ENCODE assay signal across 23 mouse cellular contexts in the genomic region with DNA sequence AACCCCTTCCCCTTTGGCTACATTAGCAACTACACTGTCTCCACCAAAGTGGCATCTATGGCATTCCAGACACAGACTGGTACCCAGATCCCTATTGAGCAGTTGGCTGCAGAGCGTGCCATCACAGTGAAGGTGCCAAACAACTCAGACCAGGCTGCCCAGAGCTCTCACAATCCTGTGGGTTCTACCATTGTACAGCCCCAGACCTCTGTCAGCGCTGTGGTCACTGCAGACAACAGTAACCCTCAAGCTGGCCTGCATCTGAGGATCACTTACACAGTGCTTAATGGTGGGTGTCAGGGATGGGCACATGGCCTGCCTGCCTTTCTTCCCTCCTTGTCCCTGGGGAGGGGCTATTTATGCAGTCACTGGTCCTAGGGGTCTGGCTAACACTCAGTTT. TPM values are rescaled to one million over a fixed set of nuclear protein-coding genes. Genes with fewer than 3 reads are reported as not detected.
DNase-seq lines count a peak whose midpoint lies in the region; ATAC-seq and TF ChIP-seq lines count a peak whose summit lies in the region.
"Had no signal": no experiment of that assay in that cellular context is flagged by ENCODE, and none has a peak within 500 bp of the region (broad histone marks: within the 10 kb centered on the region; RNA-seq: fewer than 3 reads in every experiment).

No protein-coding gene starts in this region.

- peak; percentile 14 for DNase-seq in cerebellum, adult 11-12 months
- DNase-seq in cerebellum, postnatal 4 days (ENCODE audit: low spot score in 2 of 2) = no peak
- peak; percentile 83 for DNase-seq in heart, adult 11 months
- DNase-seq in heart, embryonic 10.5 days (ENCODE audit: low spot score) = no peak
- DNase-seq in layer of hippocampus, adult 2 months (ENCODE audit: low spot score in 2 of 2) = no peak
- DNase-seq in layer of hippocampus, postnatal 10 days (ENCODE audit: low spot score in 2 of 2) = no peak
- DNase-seq: adrenal gland, adult 8-10 months; adrenal gland, postnatal 14 days; adrenal gland, postnatal 36 days; B cell, adult 2 months; cerebellum, adult 18-20 months; cerebellum, adult 9-10 months; cerebellum, postnatal 36 days; forebrain, postnatal 0 days had no signal

- H3K27ac ChIP-seq in heart, embryonic 10.5 days = no peak overlapping the region
- 0 out of 2 replicates have a peak overlapping the region, but pooled peaks have one; percentile 6 for H3K27ac ChIP-seq in kidney, embryonic 15.5 days
- no peak overlapping the region for H3K27ac ChIP-seq in kidney, embryonic 16.5 days (ENCODE audit: low read length)
- H3K27ac ChIP-seq in layer of hippocampus, adult 2 months = peak overlapping the region; percentile 55; the same call in 1 of the 2 replicates
- H3K27ac ChIP-seq: embryonic facial prominence, embryonic 10.5 days; embryonic facial prominence, embryonic 12.5 days; forebrain, embryonic 13.5 days; forebrain, embryonic 15.5 days had no signal

- ATAC-seq in kidney, embryonic 15.5 days (replicated peaks; ENCODE audit: low FRiP score) = 0 out of 2 replicates have a peak, but pooled peaks have one; percentile 42
- ATAC-seq in kidney, embryonic 16.5 days (ENCODE audit: low FRiP score, low TSS enrichment) = no peak
- ATAC-seq: CD4-positive, CD25-positive, alpha-beta regulatory T cell, adult 4 months; forebrain, embryonic 13.5 days; forebrain, embryonic 15.5 days; forebrain, postnatal 0 days had no signal

- H3K36me3 ChIP-seq in heart, embryonic 10.5 days = peaks cover 81% of the 10 kb centered on the region
- H3K36me3 ChIP-seq in kidney, embryonic 15.5 days = peaks cover 95% of the 10 kb centered on the region
- H3K36me3 ChIP-seq in kidney, embryonic 16.5 days (ENCODE audit: insufficient read depth, low read length) = peaks cover 35% of the 10 kb centered on the region

- H3K4me3 ChIP-seq in heart, embryonic 10.5 days = no peak overlapping the region
- no peak overlapping the region for H3K4me3 ChIP-seq in kidney, embryonic 15.5 days (replicated peaks)
- no peak overlapping the region for H3K4me3 ChIP-seq in kidney, embryonic 16.5 days (ENCODE audit: low read length)
- H3K4me3 ChIP-seq in layer of hippocampus, adult 2 months = no peak overlapping the region
- H3K4me3 ChIP-seq: embryonic facial prominence, embryonic 10.5 days; embryonic facial prominence, embryonic 12.5 days; forebrain, embryonic 13.5 days; forebrain, embryonic 15.5 days had no signal

- H3K4me2 ChIP-seq in kidney, embryonic 15.5 days = no peak overlapping the region
- no peak overlapping the region for H3K4me2 ChIP-seq in kidney, embryonic 16.5 days (replicated peaks; ENCODE audit: low read depth, low read length)
- H3K4me2 ChIP-seq: embryonic facial prominence, embryonic 12.5 days; forebrain, embryonic 13.5 days; forebrain, embryonic 15.5 days had no signal

- H3K9me3 ChIP-seq in heart, embryonic 10.5 days = no peaks in the 10 kb centered on the region
- H3K9me3 ChIP-seq in kidney, embryonic 15.5 days (replicated peaks) = no peaks in the 10 kb centered on the region
- H3K9me3 ChIP-seq in kidney, embryonic 16.5 days (ENCODE audit: low read length) = no peaks in the 10 kb centered on the region
- H3K9me3 ChIP-seq: embryonic facial prominence, embryonic 10.5 days; embryonic facial prominence, embryonic 12.5 days; forebrain, embryonic 13.5 days; forebrain, embryonic 15.5 days; G1E had no signal

- no peak overlapping the region for H3K9ac ChIP-seq in kidney, embryonic 15.5 days
- H3K9ac ChIP-seq in kidney, embryonic 16.5 days (replicated peaks; ENCODE audit: low read length) = no peak overlapping the region
- H3K9ac ChIP-seq: embryonic facial prominence, embryonic 12.5 days; forebrain, embryonic 13.5 days; forebrain, embryonic 15.5 days; forebrain, postnatal 0 days had no signal

- 82% methylated on average over 2 of the region's 2 CpGs for WGBS in heart, embryonic 10.5 days
- WGBS in kidney, embryonic 15.5 days = 89% methylated on average over 2 of the region's 2 CpGs
- 89% methylated on average over 2 of the region's 2 CpGs for WGBS in kidney, embryonic 16.5 days

- H3K4me1 ChIP-seq in heart, embryonic 10.5 days = no peaks in the 10 kb centered on the region
- no peaks in the 10 kb centered on the region for H3K4me1 ChIP-seq in kidney, embryonic 15.5 days
- no peaks in the 10 kb centered on the region for H3K4me1 ChIP-seq in kidney, embryonic 16.5 days (ENCODE audit: insufficient read depth, low read length)
- H3K4me1 ChIP-seq: embryonic facial prominence, embryonic 10.5 days; embryonic facial prominence, embryonic 12.5 days; forebrain, embryonic 13.5 days; forebrain, embryonic 15.5 days had no signal

- no peak for TF ChIP-seq CTCF in layer of hippocampus, adult 2 months (conservative IDR thresholded peaks at IDR 0.05)

- H3K27me3 ChIP-seq in heart, embryonic 10.5 days (ENCODE audit: insufficient read depth, poor library complexity, severe bottlenecking) = no peaks in the 10 kb centered on the region
- no peaks in the 10 kb centered on the region for H3K27me3 ChIP-seq in kidney, embryonic 15.5 days
- H3K27me3 ChIP-seq in kidney, embryonic 16.5 days (ENCODE audit: insufficient read depth, low read length) = no peaks in the 10 kb centered on the region
- H3K27me3 ChIP-seq: CH12.LX; embryonic facial prominence, embryonic 12.5 days; forebrain, embryonic 13.5 days; forebrain, embryonic 15.5 days had no signal

RNA-seq across cellular contexts. Expression of a gene that starts 30.7 kb away (rescaled TPM):
- polyA plus RNA-seq in heart, embryonic 10.5 days (2016; fragmentation: Nextera tagmentation; extraction: Ambion mirVana) = 12.3 and 13.9 TPM in 2 replicates
- polyA plus RNA-seq in kidney, embryonic 15.5 days (2015; fragmentation: Nextera tagmentation; extraction: Ambion mirVana) = 21.3 and 21.9 TPM in 2 replicates
- 22.5 and 24.3 TPM in 2 replicates for polyA plus RNA-seq in kidney, embryonic 16.5 days (2015; fragmentation: Nextera tagmentation; extraction: Ambion mirVana)
- 10 to 100 TPM; 87.0 to 93.3 TPM for total RNA-seq in layer of hippocampus, adult 2 months (2021)
- 10 to 100 TPM; 61.6 to 91.2 TPM for total RNA-seq in layer of hippocampus, postnatal 10 days (2021)

RNA-seq across cellular contexts. Expression of a gene that starts 46.3 kb away (rescaled TPM):
- polyA plus RNA-seq in heart, embryonic 10.5 days (2016; fragmentation: Nextera tagmentation; extraction: Ambion mirVana) = 1.3 and 2.3 TPM in 2 replicates
- 2.8 TPM in 2 replicates for polyA plus RNA-seq in kidney, embryonic 15.5 days (2015; fragmentation: Nextera tagmentation; extraction: Ambion mirVana)
- 2.8 and 3.0 TPM in 2 replicates for polyA plus RNA-seq in kidney, embryonic 16.5 days (2015; fragmentation: Nextera tagmentation; extraction: Ambion mirVana)
- 10 to 100 TPM; 78.2 to 82.2 TPM for total RNA-seq in layer of hippocampus, adult 2 months (2021)
- total RNA-seq in layer of hippocampus, postnatal 10 days (2021) = 10 to 100 TPM; 48.9 to 49.0 TPM

RNA-seq across cellular contexts. Expression of a gene that starts 52.1 kb away (rescaled TPM):
- 56.9 and 66.4 TPM in 2 replicates for polyA plus RNA-seq in heart, embryonic 10.5 days (2016; fragmentation: Nextera tagmentation; extraction: Ambion mirVana)
- polyA plus RNA-seq in kidney, embryonic 15.5 days (2015; fragmentation: Nextera tagmentation; extraction: Ambion mirVana) = 60.8 and 71.0 TPM in 2 replicates
- polyA plus RNA-seq in kidney, embryonic 16.5 days (2015; fragmentation: Nextera tagmentation; extraction: Ambion mirVana) = 72.8 and 77.0 TPM in 2 replicates
- total RNA-seq in layer of hippocampus, adult 2 months (2021) = 100 to 1,000 TPM; 192 to 223 TPM
- 100 to 1,000 TPM; 171 to 176 TPM for total RNA-seq in layer of hippocampus, postnatal 10 days (2021)

RNA-seq across cellular contexts. Expression of a gene that starts 52.2 kb away (rescaled TPM):
- polyA plus RNA-seq in heart, embryonic 10.5 days (2016; fragmentation: Nextera tagmentation; extraction: Ambion mirVana) = 15.0 and 19.8 TPM in 2 replicates
- polyA plus RNA-seq in kidney, embryonic 15.5 days (2015; fragmentation: Nextera tagmentation; extraction: Ambion mirVana) = 20.0 and 20.6 TPM in 2 replicates
- polyA plus RNA-seq in kidney, embryonic 16.5 days (2015; fragmentation: Nextera tagmentation; extraction: Ambion mirVana) = 23.1 TPM in 2 replicates
- 1 to 10 TPM; 6.2 to 6.8 TPM for total RNA-seq in layer of hippocampus, adult 2 months (2021)
- total RNA-seq in layer of hippocampus, postnatal 10 days (2021) = 1 to 10 TPM; 4.9 to 7.8 TPM

RNA-seq across cellular contexts. Expression of a gene that starts 52.5 kb away (rescaled TPM):
- polyA plus RNA-seq in heart, embryonic 10.5 days (2016; fragmentation: Nextera tagmentation; extraction: Ambion mirVana) = 93.5 and 95.9 TPM in 2 replicates
- 85.8 and 96.1 TPM in 2 replicates for polyA plus RNA-seq in kidney, embryonic 15.5 days (2015; fragmentation: Nextera tagmentation; extraction: Ambion mirVana)
- polyA plus RNA-seq in kidney, embryonic 16.5 days (2015; fragmentation: Nextera tagmentation; extraction: Ambion mirVana) = 102 and 113 TPM in 2 replicates
- 10 to 100 TPM; 87.9 to 95.5 TPM for total RNA-seq in layer of hippocampus, adult 2 months (2021)
- total RNA-seq in layer of hippocampus, postnatal 10 days (2021) = 100 to 1,000 TPM; 110 to 112 TPM

Comparison
In these comparisons a context has a peak if more than half of its experiments do, and no peak if none do; other contexts are left out.
1. DNase-seq: peak in cerebellum, adult 11-12 months (single experiment) and heart, adult 11 months (single experiment); none in cerebellum, postnatal 4 days (0 of 2), heart, embryonic 10.5 days (single experiment), layer of hippocampus, adult 2 months (0 of 2) and layer of hippocampus, postnatal 10 days (0 of 2).
2. H3K27ac ChIP-seq: peak in kidney, embryonic 15.5 days (single experiment) and layer of hippocampus, adult 2 months (single experiment); none in heart, embryonic 10.5 days (single experiment) and kidney, embryonic 16.5 days (single experiment).